Mouse (Mus musculus) forebrain, embryonic 11.5 days (tissue): ENCODE measurements around the gene Trim24. TPM values are rescaled to one million over a fixed set of nuclear protein-coding genes. Genes with fewer than 3 reads are reported as not detected.
"Not testable (repeated sequence)": the region's sequence is repeated elsewhere in the genome, so short reads cannot be mapped to it uniquely, and the experiment has no call there.

Experiments
- ATAC-seq: fragments of 200-750 bp; cut with Nextera tagmentation; replicated peaks from 2 replicates; pipeline ENCODE4 v1.8.0; 2017; ENCODE audit warnings: moderate TSS enrichment; ENCODE audit not compliant: low FRiP score
- DNase-seq: peaks from one replicate; pipeline ENCODE4 v3.0.0-alpha.2; 2017; ENCODE audit warnings: low spot score
- H3K27ac ChIP-seq: fragments of 300-500 bp; sonication (generic); 2 replicates; pipeline ENCODE4 v1.5.1; 2014; ENCODE audit warnings: low read depth, low read length
- H3K27me3 ChIP-seq: fragments of 300-500 bp; sonication (generic); 2 replicates; pipeline ENCODE4 v1.6.1; 2014; ENCODE audit warnings: mild to moderate bottlenecking, low read length, mixed read lengths; ENCODE audit not compliant: control insufficient read depth, insufficient read depth
- H3K36me3 ChIP-seq: fragments of 300-500 bp; sonication (generic); 2 replicates; pipeline ENCODE4 v1.6.1; 2014; ENCODE audit warnings: mild to moderate bottlenecking, low read length, moderate library complexity, mixed read lengths; ENCODE audit not compliant: control insufficient read depth, insufficient read depth
- H3K4me1 ChIP-seq: fragments of 300-500 bp; sonication (generic); replicated peaks from 2 replicates; pipeline ENCODE4 v1.6.1; 2014; ENCODE audit warnings: low read length, mixed read lengths; ENCODE audit not compliant: control insufficient read depth, insufficient read depth
- H3K4me2 ChIP-seq: fragments of 300-500 bp; sonication (generic); 2 replicates; pipeline ENCODE4 v1.6.1; 2014; ENCODE audit warnings: low read depth, mild to moderate bottlenecking, low read length, moderate library complexity, mixed read lengths; ENCODE audit not compliant: severe bottlenecking
- H3K4me3 ChIP-seq: fragments of 300-500 bp; sonication (generic); 2 replicates; pipeline ENCODE4 v1.5.1; 2014; ENCODE audit warnings: low read depth, low read length
- H3K9ac ChIP-seq: fragments of 300-500 bp; sonication (generic); 2 replicates; pipeline ENCODE4 v1.6.1; 2014; ENCODE audit warnings: low read length
- H3K9me3 ChIP-seq: fragments of 300-500 bp; sonication (generic); 2 replicates; pipeline ENCODE4 v1.6.1; 2016; ENCODE audit warnings: low read length, mixed read lengths; ENCODE audit not compliant: control insufficient read depth
- WGBS: fragments of 180-500 bp; shearing (Covaris S2); extraction: QIAGEN DNeasy Blood & Tissue Kit; methylation state at CpG from one replicate; pipeline ENCODE4 v1.1.7; 2014; 5-methylcytosine and 5-hydroxymethylcytosine counted together
- polyA plus RNA-seq: library from polyadenylated mRNA; unstranded; fragments of >200 nt; fragmentation: Nextera tagmentation; extraction: Ambion mirVana; gene quantifications from 2 replicates; pipeline ENCODE4 v1.2.1, GENCODE M21; 2014

The Trim24 gene
- 39.9 and 40.8 TPM in 2 replicates for polyA plus RNA-seq

- Histone ChIP-seq H3K4me2 (peak within 1 kb of the TSS; percentile 50), H3K36me3 (no peaks in the 10 kb centered on the region; the same call in 1 of the 2 replicates), H3K4me3 (peak within 1 kb of the TSS; percentile 89), H3K9ac (peak within 1 kb of the TSS; percentile 98), H3K4me1 (no peaks in the 10 kb centered on the region), H3K27me3 (no peaks in the 10 kb centered on the region), H3K9me3 (peaks cover 30% of the 10 kb centered on the region), H3K27ac (peak within 1 kb of the TSS; percentile 99)
- DNase-seq (peak; percentile 99), ATAC-seq (peak; percentile 98)
- under 1% methylated on average over 65 of the region's 89 CpGs for WGBS
Measured at GRCm38 (mm10) chr6:37870245-37871136, at the start of gene Trim24. Gene Trim24 (plus strand): TSS chr6:37870811.

- no peak overlapping the region for H3K4me3 ChIP-seq
- no peak overlapping the region for H3K9ac ChIP-seq
- H3K27ac ChIP-seq, result no peak overlapping the region
- H3K4me2 ChIP-seq, result no peak overlapping the region
- H3K36me3 ChIP-seq, result no peaks in the 10 kb centered on the region
- H3K27me3 ChIP-seq, result no peaks in the 10 kb centered on the region
- ATAC-seq (no peak), DNase-seq (no peak)
- no peaks in the 10 kb centered on the region for H3K9me3 ChIP-seq
- WGBS, result 87% methylated on average over 6 of the region's 6 CpGs
- no peaks in the 10 kb centered on the region for H3K4me1 ChIP-seq
Measured at GRCm38 (mm10) chr6:37821531-37822051, 49.0 kb upstream of the Trim24 start.

GRCm38 (mm10) chr6:37822390-37822789 lies 48.2 kb upstream of the Trim24 start:
- no peaks in the 10 kb centered on the region for H3K4me1 ChIP-seq
- H3K36me3 ChIP-seq, result no peaks in the 10 kb centered on the region
- H3K4me2 ChIP-seq, result no peak overlapping the region
- H3K27me3 ChIP-seq, result no peaks in the 10 kb centered on the region
- no peaks in the 10 kb centered on the region for H3K9me3 ChIP-seq
- no peak overlapping the region for H3K9ac ChIP-seq
- no peak for ATAC-seq
- H3K27ac ChIP-seq, result no peak overlapping the region
- no peak overlapping the region for H3K4me3 ChIP-seq
- DNase-seq, result no peak
- 90% methylated on average over 2 of the region's 2 CpGs for WGBS

- ATAC-seq (no peak), DNase-seq (no peak)
- Histone ChIP-seq H3K27ac (no peak overlapping the region), H3K9ac (no peak overlapping the region), H3K36me3 (no peaks in the 10 kb centered on the region), H3K4me3 (no peak overlapping the region), H3K4me1 (no peaks in the 10 kb centered on the region), H3K4me2 (no peak overlapping the region), H3K9me3 (no peaks in the 10 kb centered on the region), H3K27me3 (no peaks in the 10 kb centered on the region)
- WGBS, result 89% methylated on average over 4 of the region's 4 CpGs
Measured at GRCm38 (mm10) chr6:37823731-37824130, 46.9 kb upstream of the Trim24 start.

GRCm38 (mm10) chr6:37825331-37826115 lies 45.1 kb upstream of the Trim24 start:
- not testable (repeated sequence) for H3K9ac ChIP-seq, DNase-seq, H3K36me3 ChIP-seq, H3K27me3 ChIP-seq, H3K4me1 ChIP-seq, ATAC-seq, H3K9me3 ChIP-seq, H3K4me2 ChIP-seq, H3K4me3 ChIP-seq, H3K27ac ChIP-seq
- WGBS, result 86% methylated on average over 7 of the region's 7 CpGs

GRCm38 (mm10) chr6:37828955-37829354 lies 41.7 kb upstream of the Trim24 start:
- no peaks in the 10 kb centered on the region for H3K36me3 ChIP-seq
- no peak overlapping the region for H3K9ac ChIP-seq
- H3K9me3 ChIP-seq, result no peaks in the 10 kb centered on the region
- WGBS, result 97% methylated on average over 3 of the region's 3 CpGs
- no peak overlapping the region for H3K4me3 ChIP-seq
- H3K27me3 ChIP-seq, result no peaks in the 10 kb centered on the region
- no peak overlapping the region for H3K4me2 ChIP-seq
- no peak for ATAC-seq
- no peak for DNase-seq
- no peak overlapping the region for H3K27ac ChIP-seq
- no peaks in the 10 kb centered on the region for H3K4me1 ChIP-seq

GRCm38 (mm10) chr6:37829631-37830030 lies 41.0 kb upstream of the Trim24 start:
- ATAC-seq (no peak), DNase-seq (no peak)
- Histone ChIP-seq H3K27ac (no peak overlapping the region), H3K36me3 (no peaks in the 10 kb centered on the region), H3K4me3 (no peak overlapping the region), H3K4me1 (no peaks in the 10 kb centered on the region), H3K9ac (no peak overlapping the region), H3K27me3 (no peaks in the 10 kb centered on the region), H3K9me3 (no peaks in the 10 kb centered on the region), H3K4me2 (no peak overlapping the region)

- 94% methylated on average over 1 of the region's 1 CpGs for WGBS
- ATAC-seq (no peak), DNase-seq (no peak)
- no peak overlapping the region for H3K9ac ChIP-seq
- H3K27me3 ChIP-seq, result no peaks in the 10 kb centered on the region
- H3K4me3 ChIP-seq, result no peak overlapping the region
- H3K4me2 ChIP-seq, result no peak overlapping the region
- no peaks in the 10 kb centered on the region for H3K4me1 ChIP-seq
- no peak overlapping the region for H3K27ac ChIP-seq
- H3K36me3 ChIP-seq, result no peaks in the 10 kb centered on the region
- no peaks in the 10 kb centered on the region for H3K9me3 ChIP-seq
Measured at GRCm38 (mm10) chr6:37833691-37834090, 36.9 kb upstream of the Trim24 start.
